Mouse (Mus musculus) ES-Bruce4 (cell line): Measurements from ENCODE around the gene Usp4. TPM values are rescaled to one million over a fixed set of nuclear protein-coding genes. Genes with fewer than 3 reads are reported as not detected.
"Not testable (repeated sequence)": the region's sequence is repeated elsewhere in the genome, so short reads cannot be mapped to it uniquely, and the experiment has no call there.

Experiments used
- H3K27ac ChIP-seq: 2 replicates; pipeline ENCODE4 v1.5.1; 2012; ENCODE audit warnings: low read length, inconsistent platforms; ENCODE audit not compliant: insufficient read depth
- H3K27me3 ChIP-seq: 2 replicates; pipeline ENCODE4 v1.6.1; 2012; ENCODE audit warnings: mild to moderate bottlenecking, low read length, inconsistent platforms; ENCODE audit not compliant: control insufficient read depth, poor library complexity, insufficient read depth, severe bottlenecking
- H3K36me3 ChIP-seq: 2 replicates; pipeline ENCODE4 v1.6.1; 2012; ENCODE audit warnings: inconsistent platforms, mild to moderate bottlenecking, low read length, moderate library complexity; ENCODE audit not compliant: control insufficient read depth, poor library complexity, insufficient read depth, severe bottlenecking
- H3K4me1 ChIP-seq: one replicate; pipeline ENCODE4 v1.8.1; 2011; ENCODE audit warnings: low read length; ENCODE audit not compliant: control insufficient read depth, insufficient read depth
- H3K4me3 ChIP-seq: 2 replicates; pipeline ENCODE4 v1.5.1; 2011; ENCODE audit warnings: low read depth, mild to moderate bottlenecking, low read length
- H3K9ac ChIP-seq: 2 replicates; pipeline ENCODE4 v1.6.1; 2012; ENCODE audit warnings: low read depth, mild to moderate bottlenecking, inconsistent platforms; ENCODE audit not compliant: poor library complexity, severe bottlenecking
- H3K9me3 ChIP-seq: replicated peaks from 2 replicates; pipeline ENCODE4 v1.6.1; 2012; ENCODE audit warnings: mild to moderate bottlenecking, low read length, inconsistent platforms; ENCODE audit not compliant: control insufficient read depth, poor library complexity, insufficient read depth, severe bottlenecking
- CTCF ChIP-seq: IDR thresholded peaks from one replicate; pipeline ENCODE4 v1.8.1; 2011; ENCODE audit warnings: low read depth, low read length
- EP300 ChIP-seq: IDR thresholded peaks from 2 replicates; pipeline ENCODE4 v1.6.1; 2011; ENCODE audit warnings: low read depth, low read length; ENCODE audit not compliant: insufficient read depth
- POLR2A ChIP-seq: IDR thresholded peaks from one replicate; pipeline ENCODE4 v1.8.1; 2011; ENCODE audit warnings: low read length; ENCODE audit not compliant: insufficient read depth
- polyA plus RNA-seq: library from polyadenylated mRNA; stranded (reverse); fragments of >200 nt; gene quantifications from 2 replicates; pipeline ENCODE4 v1.2.4, GENCODE M21; 2011; ENCODE audit warnings: low read depth; ENCODE audit not compliant: missing spikeins, insufficient read depth, insufficient read length

Gene Usp4
- polyA plus RNA-seq, 1 experiment: 69.9 TPM

DNA sequence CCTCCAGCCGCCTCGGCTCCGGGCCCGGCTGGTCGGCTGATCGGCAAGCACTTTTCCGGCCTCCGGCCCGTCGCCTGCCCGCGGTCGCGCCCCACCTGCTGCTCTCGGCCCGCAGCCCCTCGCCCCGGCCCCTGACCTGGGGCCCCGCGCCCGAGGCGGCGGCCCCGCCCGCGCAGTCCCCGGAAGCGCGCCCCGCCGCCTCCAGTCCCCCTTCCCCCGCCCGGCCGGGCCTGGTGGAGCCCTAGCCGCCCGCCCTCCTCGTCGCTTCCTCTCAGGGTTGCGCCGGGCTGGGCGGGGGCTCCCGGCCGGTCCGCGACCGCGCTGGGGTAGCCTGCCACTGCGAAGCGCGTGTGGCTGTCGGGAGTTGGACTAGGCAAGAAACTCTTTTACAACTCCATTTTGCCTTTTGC lies 41.1 kb upstream of the Usp4 start:
- H3K9me3 ChIP-seq: no peaks in the 10 kb centered on the region
- H3K4me1 ChIP-seq: no peaks in the 10 kb centered on the region
- H3K9ac ChIP-seq: peak overlapping the region; percentile 91
- TF ChIP-seq POLR2A (no peak), CTCF (no peak), EP300 (no peak)
- H3K4me3 ChIP-seq: peak overlapping the region; percentile 90
- H3K36me3 ChIP-seq: peaks cover 9% of the 10 kb centered on the region
- H3K27me3 ChIP-seq: no peaks in the 10 kb centered on the region
- peak overlapping the region; percentile 86 for H3K27ac ChIP-seq

DNA sequence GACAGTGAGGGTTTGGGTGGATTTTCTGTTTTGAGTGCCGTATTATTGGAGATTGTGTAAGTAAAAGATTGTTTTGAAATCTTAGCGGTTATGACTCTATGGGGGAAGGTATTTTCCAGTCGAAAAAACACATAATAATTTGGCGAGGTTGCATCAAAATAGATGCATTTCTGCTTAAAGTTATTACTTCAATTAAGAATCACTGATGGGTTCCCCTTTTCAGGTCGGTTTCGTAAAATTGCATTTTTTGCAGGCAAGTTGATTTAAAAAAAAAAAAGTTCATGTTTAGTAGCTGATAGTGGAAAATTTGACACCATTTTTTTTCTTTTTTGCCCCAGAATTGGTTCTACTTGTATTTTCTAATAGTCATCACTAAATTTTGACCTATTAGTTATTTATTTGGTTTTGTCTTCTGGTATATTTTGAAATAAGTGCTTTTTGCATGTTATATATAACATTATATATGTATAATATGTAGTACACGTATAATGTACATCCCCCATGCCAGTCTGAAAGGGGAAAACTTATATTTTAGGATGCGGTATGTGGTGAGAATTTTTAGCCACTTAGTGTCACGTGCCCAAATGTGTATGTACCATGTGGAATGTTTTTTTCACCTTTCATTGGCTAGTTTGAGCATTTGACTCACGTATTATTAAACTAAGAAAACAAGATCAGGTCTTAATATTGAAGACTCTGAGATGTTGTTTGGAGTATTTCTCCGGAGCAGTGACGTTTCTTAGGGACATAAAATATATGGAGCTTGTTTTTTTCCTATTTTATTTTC lies 40.4 kb upstream of the Usp4 start:
- peak overlapping the region; percentile 65 for H3K27ac ChIP-seq
- peak overlapping the region; percentile 90 for H3K4me3 ChIP-seq
- no peaks in the 10 kb centered on the region for H3K4me1 ChIP-seq
- TF ChIP-seq EP300: no peak
- TF ChIP-seq CTCF: no peak
- TF ChIP-seq POLR2A: no peak
- no peaks in the 10 kb centered on the region for H3K9me3 ChIP-seq
- H3K36me3 ChIP-seq: peaks cover 11% of the 10 kb centered on the region
- H3K27me3 ChIP-seq: no peaks in the 10 kb centered on the region
- peak overlapping the region; percentile 91 for H3K9ac ChIP-seq

DNA sequence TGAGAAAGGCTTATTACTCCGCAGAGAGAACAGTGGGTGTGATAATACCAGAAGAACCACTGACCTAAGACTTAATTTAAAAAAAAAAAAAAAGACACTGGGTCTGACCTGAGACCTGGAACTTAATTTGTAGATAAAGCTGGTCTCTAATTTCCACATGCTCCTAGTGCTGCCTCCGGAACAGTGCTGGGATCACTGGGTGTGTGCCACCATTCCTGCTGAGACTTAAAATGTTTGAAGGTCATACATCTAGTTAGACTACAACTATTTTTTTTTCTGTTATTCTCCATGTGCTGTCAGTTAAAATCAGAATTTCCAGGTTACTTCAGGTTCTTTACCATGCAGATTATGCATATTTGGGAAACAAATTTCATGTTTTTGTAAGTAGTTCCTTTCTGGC lies 39.5 kb upstream of the Usp4 start:
- Histone ChIP-seq H3K27me3 (no peaks in the 10 kb centered on the region), H3K4me1 (no peaks in the 10 kb centered on the region), H3K27ac (peak overlapping the region; percentile 17; the same call in 1 of the 2 replicates), H3K36me3 (peaks cover 11% of the 10 kb centered on the region), H3K4me3 (peak overlapping the region; percentile 66), H3K9ac (peak overlapping the region; percentile 91), H3K9me3 (no peaks in the 10 kb centered on the region)
- no peak for TF ChIP-seq EP300
- TF ChIP-seq CTCF: no peak
- no peak for TF ChIP-seq POLR2A

DNA sequence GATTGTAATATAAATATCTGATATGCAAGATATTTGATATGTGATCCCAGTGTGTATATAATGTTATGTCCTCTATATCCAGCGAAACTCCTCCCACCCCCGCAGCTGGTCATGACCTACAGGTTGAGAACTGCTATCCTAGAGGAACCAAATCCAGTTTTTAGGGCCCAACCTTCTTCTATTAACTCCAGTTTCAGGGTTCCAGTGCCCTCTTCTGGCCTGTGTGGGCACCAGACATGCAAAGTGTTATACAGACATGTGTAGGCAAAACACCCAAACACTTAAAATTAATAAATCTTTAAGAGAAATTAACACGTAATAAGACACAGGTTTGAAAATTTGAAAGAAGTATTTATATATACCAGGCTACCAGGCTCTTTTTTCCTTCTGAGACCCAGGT lies 30.1 kb upstream of the Usp4 start:
- no peaks in the 10 kb centered on the region for H3K27me3 ChIP-seq
- H3K36me3 ChIP-seq: peaks cover 29% of the 10 kb centered on the region
- peaks cover 3% of the 10 kb centered on the region for H3K4me1 ChIP-seq
- TF ChIP-seq POLR2A (no peak), EP300 (no peak), CTCF (no peak)
- no peaks in the 10 kb centered on the region for H3K9me3 ChIP-seq
- no peak overlapping the region for H3K4me3 ChIP-seq
- peak overlapping the region; percentile 32 for H3K27ac ChIP-seq
- H3K9ac ChIP-seq: no peak overlapping the region

DNA sequence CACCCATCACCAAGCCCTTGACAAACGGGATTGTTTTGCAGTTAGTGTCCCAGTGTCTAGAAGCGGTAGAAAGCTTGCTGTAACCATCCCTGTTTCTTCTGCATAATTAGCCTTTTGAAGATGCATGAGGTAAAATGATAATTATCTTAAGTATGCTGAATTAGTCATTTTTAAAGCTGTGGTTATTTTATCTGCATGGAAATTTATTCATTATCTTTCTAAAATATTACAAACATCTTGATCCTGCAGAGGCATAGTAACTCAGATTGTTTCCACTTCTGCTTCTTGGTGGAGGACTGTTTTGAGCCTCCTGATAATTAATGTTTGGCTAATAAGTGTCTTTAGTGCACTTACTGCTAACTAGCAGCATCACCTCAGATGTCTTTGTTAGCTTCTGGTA lies 29.2 kb upstream of the Usp4 start:
- TF ChIP-seq POLR2A: no peak
- TF ChIP-seq CTCF: no peak
- no peak for TF ChIP-seq EP300
- no peak overlapping the region for H3K9ac ChIP-seq
- H3K36me3 ChIP-seq: peaks cover 26% of the 10 kb centered on the region

DNA sequence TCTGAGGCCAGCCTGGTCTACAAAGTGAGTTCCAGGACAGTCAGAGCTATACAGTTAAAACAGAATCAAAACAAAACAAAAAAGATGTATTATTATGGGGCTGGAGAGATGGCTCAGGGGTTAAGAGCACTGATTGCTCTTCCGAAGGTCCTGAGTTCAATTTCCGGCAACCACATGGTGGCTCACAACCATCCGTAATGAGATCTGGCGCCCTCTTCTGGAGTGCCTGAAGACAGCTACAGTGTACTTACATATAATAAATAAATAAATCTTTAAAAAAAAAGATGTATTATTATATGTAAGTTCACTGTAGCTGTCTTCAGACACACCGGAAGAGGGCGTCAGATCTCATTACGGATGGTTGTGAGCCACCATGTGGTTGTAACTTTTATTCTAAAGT lies 25.6 kb upstream of the Usp4 start:
- not testable (repeated sequence) for H3K27ac ChIP-seq, H3K9ac ChIP-seq, H3K4me3 ChIP-seq, H3K9me3 ChIP-seq, H3K27me3 ChIP-seq, H3K4me1 ChIP-seq
- peaks cover 33% of the 10 kb centered on the region for H3K36me3 ChIP-seq

More for the DNA sequence above, 29.2 kb upstream of the Usp4 start:
- Histone ChIP-seq H3K27ac (no peak overlapping the region), H3K4me1 (peaks cover 3% of the 10 kb centered on the region), H3K9me3 (no peaks in the 10 kb centered on the region), H3K27me3 (no peaks in the 10 kb centered on the region), H3K4me3 (no peak overlapping the region)
